Mouse (Mus musculus): Measurements from ENCODE around the gene Cltc.

The Cltc gene

GRCm38 (mm10) chr11:86682861-86683260 is 74.5 kb downstream of the Cltc start:
- peak; percentile 24 for DNase-seq (ENCODE audit: low read depth)

- no peak for DNase-seq (ENCODE audit: low read depth)
Observed at GRCm38 (mm10) chr11:86681423-86681822, 75.9 kb downstream of the Cltc start.

- DNase-seq (ENCODE audit: low read depth) = no peak
Observed at GRCm38 (mm10) chr11:86680729-86681128, 76.6 kb downstream of the Cltc start.

- DNase-seq (ENCODE audit: low read depth) = no peak
Observed at GRCm38 (mm10) chr11:86678957-86679356, 78.4 kb downstream of the Cltc start.

GRCm38 (mm10) chr11:86675520-86675919 is 81.8 kb downstream of the Cltc start:
- DNase-seq (ENCODE audit: low read depth) = no peak

GRCm38 (mm10) chr11:86672772-86673171 is 84.6 kb downstream of the Cltc start:
- no peak for DNase-seq (ENCODE audit: low read depth)

GRCm38 (mm10) chr11:86671041-86671675 is 86.2 kb downstream of the Cltc start:
- DNase-seq (ENCODE audit: low read depth) = peak; percentile 30

- no peak for DNase-seq (ENCODE audit: low read depth)
Observed at GRCm38 (mm10) chr11:86668169-86668568, 89.2 kb downstream of the Cltc start.

GRCm38 (mm10) chr11:86667553-86667952 is 89.8 kb downstream of the Cltc start:
- DNase-seq (ENCODE audit: low read depth) = no peak

GRCm38 (mm10) chr11:86664406-86664805 is 93.0 kb downstream of the Cltc start:
- DNase-seq (ENCODE audit: low read depth) = no peak

- no peak for DNase-seq (ENCODE audit: low read depth)
Observed at GRCm38 (mm10) chr11:86663977-86664376, 93.4 kb downstream of the Cltc start.

GRCm38 (mm10) chr11:86662986-86663895 is 94.1 kb downstream of the Cltc start:
- no peak for DNase-seq (ENCODE audit: low read depth)

- peak; percentile 85 for DNase-seq (ENCODE audit: low read depth)
Observed at GRCm38 (mm10) chr11:86657863-86658262, 99.5 kb downstream of the Cltc start.

GRCm38 (mm10) chr11:86656849-86657567 is 100.4 kb downstream of the Cltc start:
- DNase-seq (ENCODE audit: low read depth) = peak; percentile 52

- DNase-seq (ENCODE audit: low read depth) = peak; percentile 82
Observed at GRCm38 (mm10) chr11:86655671-86656070, 101.7 kb downstream of the Cltc start.

GRCm38 (mm10) chr11:86654096-86654495 is 103.3 kb downstream of the Cltc start:
- no peak for DNase-seq (ENCODE audit: low read depth)

GRCm38 (mm10) chr11:86653446-86653845 is 103.9 kb downstream of the Cltc start:
- peak; percentile 86 for DNase-seq (ENCODE audit: low read depth)

- DNase-seq (ENCODE audit: low read depth) = peak; percentile 88
Observed at GRCm38 (mm10) chr11:86652578-86652979, 104.8 kb downstream of the Cltc start.

GRCm38 (mm10) chr11:86650676-86651075 is 106.7 kb downstream of the Cltc start:
- no peak for DNase-seq (ENCODE audit: low read depth)

GRCm38 (mm10) chr11:86649542-86649941 is 107.8 kb downstream of the Cltc start:
- DNase-seq (ENCODE audit: low read depth) = no peak

GRCm38 (mm10) chr11:86647706-86648447 is 109.5 kb downstream of the Cltc start:
- no peak for DNase-seq (ENCODE audit: low read depth)
